Mouse (Mus musculus): ENCODE data around the gene Gm20388.

- TF ChIP-seq CTCF (conservative IDR thresholded peaks at IDR 0.05; ENCODE audit: insufficient read depth, insufficient read length, low read depth, low read length), result no peak
- no peak for TF ChIP-seq POLR2A (IDR thresholded peaks at IDR 0.05; ENCODE audit: low read depth, low read length)
Measured at GRCm38 (mm10) chr8:121399173-121399572, 1488.5 kb downstream of the Gm20388 start.

Data from kidney, adult 2 months (tissue).